Mouse (Mus musculus) small intestine, adult 2 months (tissue): ENCODE measurements around the gene Clec3b.

Source experiments
- CTCF ChIP-seq: fragments of 200-500 bp; IDR thresholded peaks from 2 replicates; pipeline ENCODE4 v1.5.1; 2012; ENCODE audit warnings: low read depth, mild to moderate bottlenecking, control low read depth, inconsistent platforms, low read length, moderate library complexity, mixed read lengths; ENCODE audit not compliant: insufficient replicate concordance, insufficient read length; ENCODE audit errors: extremely low read depth
- POLR2A ChIP-seq: fragments of 200-500 bp; IDR thresholded peaks from 2 replicates; pipeline ENCODE4 v1.6.1; 2012; ENCODE audit warnings: low read depth, mild to moderate bottlenecking, control low read depth, inconsistent platforms, low read length, moderate library complexity

DNA sequence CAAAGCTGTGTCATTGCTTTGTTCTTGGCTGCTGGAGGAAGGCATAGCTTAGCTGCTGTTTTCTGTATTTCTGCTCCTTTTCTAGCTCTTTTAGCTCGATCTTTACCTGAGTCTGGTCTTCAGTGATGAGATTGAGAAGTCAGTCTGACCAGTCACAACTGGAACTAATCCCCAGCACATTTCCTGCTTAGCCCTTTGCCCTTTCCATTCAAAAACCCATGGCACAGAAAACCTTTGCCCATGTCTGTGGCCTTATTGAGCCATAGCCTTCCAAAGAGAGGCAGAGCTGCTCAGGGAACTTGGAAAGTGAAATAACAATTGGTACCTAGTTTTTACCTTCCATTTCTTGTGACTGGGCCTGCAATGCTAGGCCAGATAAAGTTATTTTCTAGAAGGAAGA lies 35.2 kb upstream of the Clec3b start:
- no peak for TF ChIP-seq CTCF
- no peak for TF ChIP-seq POLR2A
